Mouse (Mus musculus): ENCODE measurements at regions not wholly inside any gene's neighbourhood (a gene's known extent, or its start where the extent isn't known, plus 50 kb on each side); places are given as distances from the start of the nearest gene placed in this dataset.

GRCm38 (mm10) chr4:37034200-37034599 lies 82.7 kb upstream of the Lingo2 start:
- peak; percentile 24 to 27 for DNase-seq (ENCODE audit: extremely low spot score in 1 of 2, low spot score in 2 of 2)
- intact Hi-C loops (cut with DNase I) = no loop called here
